Mouse (Mus musculus) stomach, embryonic 15.5 days (tissue): ENCODE results near the gene Ddx5. TPM values are rescaled to one million over a fixed set of nuclear protein-coding genes. Genes with fewer than 3 reads are reported as not detected.
"Not testable (repeated sequence)": the region's sequence is repeated elsewhere in the genome, so short reads cannot be mapped to it uniquely, and the experiment has no call there.

ENCODE experiments used
- ATAC-seq: fragments of 200-750 bp; cut with Nextera tagmentation; 2 replicates; pipeline ENCODE4 v1.8.0; 2017; ENCODE audit warnings: low read depth, moderate number of reproducible peaks, moderate TSS enrichment; ENCODE audit not compliant: insufficient read depth, low FRiP score
- H3K27ac ChIP-seq: fragments of 300-500 bp; sonication (generic); 2 replicates; pipeline ENCODE4 v1.5.1; 2015; ENCODE audit warnings: mild to moderate bottlenecking, inconsistent platforms
- H3K27me3 ChIP-seq: fragments of 300-500 bp; sonication (generic); replicated peaks from 2 replicates; pipeline ENCODE4 v1.6.1; 2015; ENCODE audit warnings: inconsistent platforms
- H3K36me3 ChIP-seq: fragments of 300-500 bp; sonication (generic); 2 replicates; pipeline ENCODE4 v1.6.1; 2015; ENCODE audit warnings: inconsistent platforms
- H3K4me1 ChIP-seq: fragments of 300-500 bp; sonication (generic); 2 replicates; pipeline ENCODE4 v1.6.1; 2015; ENCODE audit warnings: inconsistent platforms
- H3K4me2 ChIP-seq: fragments of 300-500 bp; sonication (generic); 2 replicates; pipeline ENCODE4 v1.6.1; 2015; ENCODE audit warnings: mild to moderate bottlenecking, inconsistent platforms
- H3K4me3 ChIP-seq: fragments of 300-500 bp; sonication (generic); replicated peaks from 2 replicates; pipeline ENCODE4 v1.5.1; 2015; ENCODE audit warnings: inconsistent platforms
- H3K9ac ChIP-seq: fragments of 300-500 bp; sonication (generic); 2 replicates; pipeline ENCODE4 v1.6.1; 2015; ENCODE audit warnings: inconsistent platforms
- H3K9me3 ChIP-seq: fragments of 300-500 bp; sonication (generic); 2 replicates; pipeline ENCODE4 v1.6.1; 2016; ENCODE audit warnings: inconsistent platforms
- WGBS: fragments of 180-500 bp; shearing (Covaris S2); methylation state at CpG from one replicate; pipeline ENCODE4 v1.1.7; 2015; 5-methylcytosine and 5-hydroxymethylcytosine counted together
- polyA plus RNA-seq: library from polyadenylated mRNA; unstranded; fragments of >200 nt; fragmentation: Nextera tagmentation; extraction: Ambion mirVana; gene quantifications from 2 replicates; pipeline ENCODE4 v1.2.1, GENCODE M21; 2015

Gene Ddx5
- polyA plus RNA-seq, 1 experiment from 2014 or later, result 295 TPM

DNA sequence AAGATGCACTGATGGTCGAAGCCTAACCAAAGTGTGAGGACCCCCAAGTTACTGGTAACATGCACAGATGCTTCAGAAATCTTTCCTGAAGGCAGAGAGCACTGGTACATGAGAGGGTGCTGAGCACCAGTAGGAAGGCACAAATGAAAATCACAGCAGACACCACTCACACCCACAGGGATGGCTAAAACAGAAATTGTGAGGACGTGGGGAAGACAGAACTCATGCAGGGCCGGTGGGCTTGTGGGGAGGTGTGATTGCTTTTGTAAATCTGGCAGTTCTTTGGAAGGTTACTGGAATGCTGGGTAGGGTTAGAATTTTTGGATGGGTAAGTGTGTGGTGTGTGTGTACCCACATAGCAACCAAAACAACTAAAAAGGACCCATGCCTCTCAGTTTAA, 28.2 kb upstream of the Ddx5 start:
- peaks cover 40% of the 10 kb centered on the region for H3K36me3 ChIP-seq
- WGBS, result 90% methylated on average over 3 of the region's 3 CpGs

DNA sequence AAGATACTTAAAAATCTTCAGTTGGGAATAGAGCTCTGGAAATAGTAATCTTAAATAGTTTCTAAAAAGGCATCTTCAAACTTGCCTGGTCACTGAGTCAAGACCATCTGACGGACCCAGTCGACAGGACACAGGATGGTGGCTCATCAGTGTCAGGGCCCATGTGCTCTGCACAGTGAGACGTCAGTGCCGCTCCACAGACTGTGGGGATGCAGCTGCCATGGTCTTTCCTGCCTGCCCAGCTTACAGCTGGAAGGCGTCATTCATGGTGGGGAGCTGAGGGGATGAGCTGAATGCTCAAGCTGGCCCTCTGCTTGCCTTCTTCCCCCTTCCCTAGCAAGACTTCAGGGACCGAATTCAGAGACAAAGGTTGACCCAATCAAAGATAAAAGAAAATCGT, 27.3 kb upstream of the Ddx5 start:
- no peaks in the 10 kb centered on the region for H3K4me1 ChIP-seq
- H3K9ac ChIP-seq, result no peak overlapping the region
- peaks cover 38% of the 10 kb centered on the region for H3K36me3 ChIP-seq
- H3K27ac ChIP-seq, result no peak overlapping the region
- ATAC-seq, result no peak
- H3K27me3 ChIP-seq, result no peaks in the 10 kb centered on the region
- H3K9me3 ChIP-seq, result no peaks in the 10 kb centered on the region
- H3K4me3 ChIP-seq, result no peak overlapping the region
- no peak overlapping the region for H3K4me2 ChIP-seq
- WGBS, result 73% methylated on average over 7 of the region's 7 CpGs

More for the DNA sequence above, 28.2 kb upstream of the Ddx5 start:
- Histone ChIP-seq H3K4me3 (no peak overlapping the region), H3K9me3 (no peaks in the 10 kb centered on the region), H3K27me3 (no peaks in the 10 kb centered on the region), H3K4me1 (no peaks in the 10 kb centered on the region), H3K27ac (no peak overlapping the region), H3K4me2 (no peak overlapping the region), H3K9ac (no peak overlapping the region)
- no peak for ATAC-seq

GRCm38 (mm10) chr11:106815761-106816160, 26.8 kb upstream of the Ddx5 start:
- ATAC-seq, result no peak
- Histone ChIP-seq H3K27me3 (no peaks in the 10 kb centered on the region), H3K9ac (no peak overlapping the region), H3K4me2 (no peak overlapping the region), H3K27ac (no peak overlapping the region), H3K4me3 (no peak overlapping the region), H3K36me3 (peaks cover 37% of the 10 kb centered on the region), H3K4me1 (no peaks in the 10 kb centered on the region), H3K9me3 (no peaks in the 10 kb centered on the region)
- WGBS, result 87% methylated on average over 2 of the region's 2 CpGs

GRCm38 (mm10) chr11:106815331-106815730, 26.3 kb upstream of the Ddx5 start:
- H3K9ac ChIP-seq, result no peak overlapping the region
- H3K27ac ChIP-seq, result no peak overlapping the region
- H3K9me3 ChIP-seq, result no peaks in the 10 kb centered on the region
- no peak overlapping the region for H3K4me2 ChIP-seq
- H3K4me3 ChIP-seq, result no peak overlapping the region
- H3K27me3 ChIP-seq, result no peaks in the 10 kb centered on the region
- no peaks in the 10 kb centered on the region for H3K4me1 ChIP-seq
- H3K36me3 ChIP-seq, result peaks cover 39% of the 10 kb centered on the region
- no peak for ATAC-seq
- WGBS, result 89% methylated on average over 2 of the region's 2 CpGs

- no peak for ATAC-seq
- WGBS, result 76% methylated on average over 14 of the region's 14 CpGs
- Histone ChIP-seq H3K4me2 (no peak overlapping the region), H3K27me3 (no peaks in the 10 kb centered on the region), H3K9me3 (no peaks in the 10 kb centered on the region), H3K27ac (no peak overlapping the region), H3K9ac (no peak overlapping the region), H3K4me1 (no peaks in the 10 kb centered on the region), H3K36me3 (peaks cover 39% of the 10 kb centered on the region), H3K4me3 (no peak overlapping the region)
These were observed 25.8 kb upstream of the Ddx5 start for GRCm38 (mm10) chr11:106814601-106815320.

DNA sequence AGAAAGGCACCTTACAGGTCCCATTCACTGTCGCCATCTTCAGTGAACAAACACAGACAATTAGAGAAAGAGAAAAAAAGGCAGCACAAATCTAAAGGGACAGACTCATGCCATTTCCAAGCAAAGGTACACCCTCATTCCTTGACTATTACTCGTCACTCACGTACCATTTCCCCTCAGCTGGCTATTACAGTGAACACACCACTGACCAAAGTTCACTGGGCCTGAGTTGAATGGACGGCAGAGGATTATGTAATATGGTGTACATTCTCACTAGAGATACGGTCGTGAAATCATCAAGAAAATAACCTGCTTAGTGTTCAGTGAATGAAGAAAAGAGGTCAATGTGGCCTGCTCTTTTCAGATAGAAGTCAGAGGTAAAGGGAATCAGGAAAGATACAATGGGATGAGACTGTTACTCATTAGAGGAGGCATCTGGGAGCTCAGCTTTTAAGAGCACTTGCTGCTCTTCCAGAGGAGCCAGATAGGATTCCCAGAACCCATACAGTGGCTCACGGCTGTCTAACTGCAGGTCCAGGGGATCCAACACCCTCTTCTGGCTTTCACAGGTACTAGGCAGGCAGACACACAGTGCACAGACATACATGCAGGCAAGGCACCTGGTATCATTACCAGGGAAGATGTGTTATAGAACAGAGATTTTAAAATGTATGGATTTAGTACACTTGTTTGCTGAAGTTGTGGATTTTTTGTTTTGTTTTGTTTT, 23.6 kb upstream of the Ddx5 start:
- Histone ChIP-seq H3K4me3 (no peak overlapping the region), H3K9ac (no peak overlapping the region), H3K36me3 (peaks cover 47% of the 10 kb centered on the region), H3K4me2 (no peak overlapping the region), H3K4me1 (no peaks in the 10 kb centered on the region), H3K27me3 (no peaks in the 10 kb centered on the region), H3K9me3 (no peaks in the 10 kb centered on the region), H3K27ac (no peak overlapping the region)
- 86% methylated on average over 7 of the region's 7 CpGs for WGBS
- no peak for ATAC-seq

GRCm38 (mm10) chr11:106807442-106807841, 18.5 kb upstream of the Ddx5 start:
- H3K36me3 ChIP-seq, result peaks cover 15% of the 10 kb centered on the region
- 88% methylated on average over 1 of the region's 1 CpGs for WGBS
- ATAC-seq, H3K27ac ChIP-seq, H3K4me2 ChIP-seq, H3K9ac ChIP-seq, H3K27me3 ChIP-seq, H3K9me3 ChIP-seq, H3K4me3 ChIP-seq, H3K4me1 ChIP-seq: not testable (repeated sequence)

GRCm38 (mm10) chr11:106802069-106802627, 13.2 kb upstream of the Ddx5 start:
- Histone ChIP-seq H3K4me3 (no peak overlapping the region), H3K4me2 (no peak overlapping the region), H3K4me1 (no peaks in the 10 kb centered on the region), H3K27ac (no peak overlapping the region), H3K36me3 (peaks cover 22% of the 10 kb centered on the region), H3K9me3 (no peaks in the 10 kb centered on the region), H3K27me3 (no peaks in the 10 kb centered on the region), H3K9ac (no peak overlapping the region)
- no peak for ATAC-seq
- 86% methylated on average over 10 of the region's 10 CpGs for WGBS

- 51% methylated on average over 9 of the region's 9 CpGs for WGBS
- H3K4me2 ChIP-seq, result no peak overlapping the region
- H3K4me1 ChIP-seq, result 0 out of 2 replicates have a peak, but pooled peaks cover under 1% of the 10 kb centered on the region
- peaks cover 18% of the 10 kb centered on the region for H3K36me3 ChIP-seq
- H3K9ac ChIP-seq, result no peak overlapping the region
- H3K27me3 ChIP-seq, result no peaks in the 10 kb centered on the region
- no peak overlapping the region for H3K27ac ChIP-seq
- ATAC-seq, result no peak
- H3K9me3 ChIP-seq, result no peaks in the 10 kb centered on the region
- H3K4me3 ChIP-seq, result no peak overlapping the region
These were observed 6.7 kb upstream of the Ddx5 start for GRCm38 (mm10) chr11:106795679-106796078.

GRCm38 (mm10) chr11:106793846-106794245, 4.9 kb upstream of the Ddx5 start:
- peaks cover 9% of the 10 kb centered on the region for H3K36me3 ChIP-seq
- H3K27me3 ChIP-seq, result no peaks in the 10 kb centered on the region
- no peak overlapping the region for H3K9ac ChIP-seq
- H3K27ac ChIP-seq, result no peak overlapping the region
- H3K4me2 ChIP-seq, result no peak overlapping the region
- WGBS, result 78% methylated on average over 4 of the region's 4 CpGs
- no peak for ATAC-seq
- no peaks in the 10 kb centered on the region for H3K9me3 ChIP-seq
- H3K4me3 ChIP-seq, result no peak overlapping the region
- 0 out of 2 replicates have a peak, but pooled peaks cover 4% of the 10 kb centered on the region for H3K4me1 ChIP-seq

DNA sequence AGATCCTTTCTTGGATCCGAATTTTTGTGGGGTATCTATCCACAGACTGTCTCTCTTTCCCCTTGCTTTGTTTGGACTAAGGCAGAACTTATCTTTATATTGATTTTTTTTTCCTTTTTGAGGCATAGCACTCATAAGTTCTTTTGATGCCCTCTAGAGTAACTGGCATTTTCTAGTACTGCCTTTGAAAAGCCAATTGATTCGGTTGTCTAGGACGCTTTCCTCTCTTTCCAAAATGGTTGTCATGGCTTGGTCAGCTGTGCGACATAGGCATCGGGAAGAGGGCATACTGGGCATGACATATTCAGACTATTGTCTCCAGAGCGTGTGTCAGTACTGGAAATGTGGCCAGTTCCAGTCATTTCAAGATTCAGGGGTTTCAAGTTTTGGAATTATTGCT, 664 bp upstream of the Ddx5 start:
- no peak for ATAC-seq
- Histone ChIP-seq H3K9ac (peak overlapping the region; percentile 83), H3K4me3 (peak overlapping the region; percentile 93), H3K9me3 (no peaks in the 10 kb centered on the region), H3K27me3 (no peaks in the 10 kb centered on the region), H3K4me1 (0 out of 2 replicates have a peak, but pooled peaks cover 9% of the 10 kb centered on the region), H3K4me2 (peak overlapping the region; percentile 79), H3K27ac (peak overlapping the region; percentile 99), H3K36me3 (peaks cover 13% of the 10 kb centered on the region; the same call in 1 of the 2 replicates)
- under 1% methylated on average over 6 of the region's 6 CpGs for WGBS
